Mouse (Mus musculus): ENCODE data around the gene Plxnb1. TPM values are rescaled to one million over a fixed set of nuclear protein-coding genes. Genes with fewer than 3 reads are reported as not detected.

Gene Plxnb1
- polyA plus RNA-seq (2012; fragmentation: generic; extraction: Trizol), result 1 to 10 TPM in 1 of 2 experiments, under 1 TPM in 1; 0.29 to 3.3 TPM

DNA sequence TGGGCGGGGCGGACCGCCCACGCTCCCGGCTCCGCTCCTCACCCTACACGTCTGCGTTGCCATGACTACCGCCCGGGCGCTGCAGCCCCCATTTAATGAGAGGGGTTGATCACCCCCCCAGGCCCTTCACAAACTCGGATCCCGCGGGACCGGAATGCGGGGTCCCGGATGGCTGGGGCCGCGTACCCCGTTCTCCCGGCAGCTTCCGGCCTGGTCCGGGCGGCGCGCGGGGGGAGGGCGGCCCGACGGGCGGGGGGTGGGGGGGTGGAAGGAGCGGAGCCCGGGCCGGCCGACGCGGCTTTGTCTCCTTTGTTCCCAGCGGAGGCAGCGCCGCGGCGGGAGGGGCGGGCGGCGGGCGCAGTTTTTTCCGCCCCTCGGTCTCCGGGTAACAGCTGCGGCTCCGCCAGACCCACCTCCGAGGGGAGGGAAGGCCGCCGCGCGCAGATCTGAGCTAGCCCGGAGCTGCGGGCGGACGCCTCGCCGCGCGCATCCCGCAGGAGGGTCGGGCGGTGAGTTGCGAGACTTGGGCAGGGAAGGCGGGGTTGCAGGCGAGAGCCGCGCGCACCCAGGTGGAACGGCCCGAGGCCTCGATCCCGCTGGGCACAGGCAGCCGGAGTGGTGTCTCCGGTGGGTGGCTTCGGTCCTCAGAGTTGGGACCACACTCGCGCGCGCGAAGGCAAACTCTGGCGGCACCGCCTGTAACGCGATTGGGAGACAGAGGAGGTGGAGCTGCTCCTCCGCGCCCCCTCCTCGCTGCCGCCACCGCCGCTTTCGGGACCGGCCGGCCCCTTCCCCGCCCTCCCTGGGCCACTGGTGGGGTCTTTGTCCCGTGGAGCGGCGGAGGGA lies at the start of gene Plxnb1:
Gene Plxnb1 (plus strand): TSS at position 253 of the 846 bp plus-strand sequence.

DNA sequence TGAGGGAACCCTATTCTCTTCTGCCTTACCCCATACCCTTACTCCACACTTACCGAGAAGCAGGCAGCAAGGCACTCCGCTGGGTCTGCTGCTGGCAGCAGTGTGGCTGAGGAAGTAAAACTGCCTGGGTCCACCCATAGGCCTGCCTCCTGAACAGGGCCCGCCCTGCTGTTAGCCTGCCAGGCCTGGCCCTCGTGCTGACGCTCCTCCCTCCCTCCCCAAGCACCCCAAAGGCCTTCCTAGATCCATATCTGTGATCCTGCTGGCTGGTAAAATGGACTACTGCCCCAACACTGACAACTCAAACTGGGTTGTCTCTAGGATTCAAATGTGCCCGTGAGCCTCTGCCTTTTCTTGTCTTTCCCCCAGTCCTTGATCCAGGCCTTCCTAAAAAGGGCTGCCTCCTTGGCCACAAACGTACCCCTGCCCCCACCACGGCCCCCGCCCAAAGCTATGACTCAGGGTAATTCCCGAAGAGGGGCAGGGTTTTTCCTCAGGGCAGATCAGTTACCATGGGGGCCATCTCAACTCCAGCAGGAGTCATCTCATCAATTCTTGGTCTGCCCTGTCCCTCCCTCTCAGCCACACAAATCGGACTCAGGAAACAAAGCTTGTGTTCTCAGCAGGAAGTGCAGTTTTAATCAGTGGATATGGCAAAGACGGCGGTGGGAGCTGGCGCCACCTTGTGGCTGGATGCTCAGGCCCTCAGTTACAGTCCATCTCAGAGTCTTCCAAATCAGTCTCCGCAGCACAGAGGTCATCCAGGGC lies 35.9 kb upstream of the Plxnb1 start, which contains the start of gene Trex1:
Gene Trex1 (minus strand): TSS at position 599 of the 768 bp plus-strand sequence.

DNA sequence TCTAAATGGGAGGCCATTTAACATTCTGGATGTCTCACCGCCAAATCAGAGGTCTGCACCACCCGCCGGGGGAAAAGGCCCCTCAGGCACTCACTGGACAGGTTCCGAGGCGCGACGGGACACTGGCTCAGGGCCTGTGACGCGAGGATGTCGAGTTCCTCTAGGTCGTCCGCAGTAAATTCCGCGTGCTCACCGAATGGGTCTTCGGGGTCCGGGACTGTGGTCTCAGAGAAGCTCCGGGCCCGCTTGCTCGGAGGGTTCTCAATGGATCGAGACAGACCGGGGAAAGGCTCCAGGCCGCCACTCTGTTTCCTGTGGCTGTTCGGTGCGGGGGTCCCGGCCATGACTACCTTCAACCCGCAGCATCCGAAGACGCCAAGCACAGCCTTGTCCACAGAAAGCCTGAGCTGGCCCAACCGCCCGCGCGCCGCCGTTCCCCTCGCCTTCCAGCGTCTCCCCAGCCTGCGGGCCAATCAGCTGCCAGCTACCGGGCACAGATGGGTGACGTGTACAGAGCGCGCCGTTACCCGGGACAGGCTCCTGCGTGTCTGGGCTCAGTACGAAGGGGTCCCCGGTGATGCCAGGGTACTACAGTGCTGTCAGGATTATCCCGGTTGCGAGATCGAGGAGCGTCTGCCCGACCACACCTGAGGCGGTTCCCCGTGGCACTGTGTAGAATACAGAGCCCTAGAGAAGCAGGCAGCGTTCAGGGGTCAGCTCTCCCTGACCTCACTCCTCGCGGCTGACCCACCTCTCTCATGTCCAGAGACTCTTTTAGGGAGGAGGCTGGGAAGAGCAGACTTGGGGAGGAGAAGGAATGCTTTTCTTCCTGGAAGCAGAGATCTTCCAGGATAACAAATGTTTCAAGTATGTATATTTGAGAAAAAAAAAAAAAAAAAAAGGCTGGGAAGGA lies 21.3 kb upstream of the Plxnb1 start, which contains the start of gene Atrip:
Gene Atrip (minus strand): TSS at position 464 of the 913 bp plus-strand sequence.

DNA sequence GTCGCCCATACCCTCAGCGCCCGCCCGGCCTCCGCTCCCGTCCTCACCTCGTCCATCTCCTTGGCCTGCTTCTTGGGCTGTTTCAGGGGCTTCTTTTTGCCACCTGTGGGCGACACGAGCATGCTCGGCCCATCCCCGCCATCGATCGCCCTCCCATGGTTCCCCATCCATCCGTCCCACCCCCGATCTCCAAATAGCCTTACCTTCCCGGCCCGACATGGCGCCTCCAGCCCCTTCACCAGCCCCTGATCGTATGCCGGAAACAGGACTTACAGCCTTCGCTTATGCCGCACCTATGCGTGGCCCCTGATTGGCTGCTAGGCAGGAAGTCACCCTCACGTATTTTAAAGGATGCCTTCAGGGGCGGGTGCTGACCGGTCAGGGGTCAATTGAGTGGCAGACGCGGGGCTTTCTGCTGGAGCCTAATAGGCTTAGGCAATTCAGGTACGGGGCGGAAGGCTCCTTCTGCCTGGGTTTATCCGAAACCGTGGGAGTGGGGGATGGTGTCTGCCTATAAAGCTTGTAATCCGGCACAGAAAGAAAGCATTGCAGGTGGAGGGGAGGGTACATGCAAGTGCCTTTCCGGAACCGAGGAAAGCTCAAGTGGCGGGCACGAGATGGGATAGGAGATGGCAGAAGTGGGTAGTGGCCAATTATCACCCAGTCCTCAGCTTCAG lies 12.9 kb upstream of the Plxnb1 start, which contains the start of the genes Ccdc51 and Tma7:
Gene Ccdc51 (plus strand): TSS at position 370 of the 677 bp plus-strand sequence.
Gene Tma7 (minus strand): TSS at position 464 of the 677 bp plus-strand sequence.

DNA sequence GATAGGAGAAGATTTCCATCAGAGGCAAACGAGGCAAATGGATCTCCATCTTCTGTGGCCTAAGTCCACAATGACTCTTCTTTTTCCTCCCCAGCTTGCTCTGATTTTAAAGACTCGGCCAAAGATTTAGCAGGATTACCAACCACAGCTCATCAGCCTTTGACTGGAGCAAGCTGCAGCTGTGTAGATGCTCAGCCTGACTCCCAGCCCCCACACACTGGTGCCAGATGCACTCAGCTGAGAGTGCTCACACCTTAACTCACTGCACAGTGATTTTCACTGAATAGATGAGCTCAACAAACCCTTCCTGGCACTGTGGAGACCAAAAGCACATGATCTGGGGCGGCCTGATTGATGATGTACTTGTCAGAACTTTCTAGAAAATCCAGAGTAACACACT lies 66.8 kb downstream of the Plxnb1 start, which contains the start of gene Fbxw21:
Gene Fbxw21 (minus strand): TSS at position 101 of the 400 bp plus-strand sequence.

Other genes with a start within 250 kb of the Plxnb1 start
- 10 to 100 TPM in 1 of 2 experiments, 1 to 10 TPM in 1; 5.7 to 14.4 TPM for gene Slc26a6, start 242.1 kb upstream of the Plxnb1 start, polyA plus RNA-seq (2012; fragmentation: generic; extraction: Trizol)
- under 1 TPM in 1 of 2 experiments, not detected in 1; 0.11 TPM for gene Tmem89, start 180.8 kb upstream of the Plxnb1 start, polyA plus RNA-seq (2012; fragmentation: generic; extraction: Trizol)
- gene Uqcrc1, start 158.8 kb upstream of the Plxnb1 start, polyA plus RNA-seq (2012; fragmentation: generic; extraction: Trizol), result 100 to 1,000 TPM; 254 to 482 TPM
- 10 to 100 TPM in 1 of 2 experiments, 1 to 10 TPM in 1; 5.2 to 12.1 TPM for gene Col7a1, start 141.8 kb upstream of the Plxnb1 start, polyA plus RNA-seq (2012; fragmentation: generic; extraction: Trizol)
- under 1 TPM; 0.21 to 0.77 TPM for gene Ucn2, start 109.4 kb upstream of the Plxnb1 start, polyA plus RNA-seq (2012; fragmentation: generic; extraction: Trizol)
- gene Pfkfb4, start 103.6 kb upstream of the Plxnb1 start, polyA plus RNA-seq (2012; fragmentation: generic; extraction: Trizol), result 1 to 10 TPM; 3.8 to 7.6 TPM
- 100 to 1,000 TPM; 107 to 253 TPM for gene Shisa5, start 56.8 kb upstream of the Plxnb1 start, polyA plus RNA-seq (2012; fragmentation: generic; extraction: Trizol)
- 10 to 100 TPM; 31.4 to 42.0 TPM for gene Trex1, start 35.7 kb upstream of the Plxnb1 start, polyA plus RNA-seq (2012; fragmentation: generic; extraction: Trizol)
- 10 to 100 TPM in 1 of 2 experiments, 1 to 10 TPM in 1; 8.1 to 12.6 TPM for gene Atrip, start 21.3 kb upstream of the Plxnb1 start, polyA plus RNA-seq (2012; fragmentation: generic; extraction: Trizol)
- 1 to 10 TPM; 4.3 to 6.9 TPM for gene Ccdc51, start 12.9 kb upstream of the Plxnb1 start, polyA plus RNA-seq (2012; fragmentation: generic; extraction: Trizol)
- 100 to 1,000 TPM; 277 to 293 TPM for gene Tma7, start 12.8 kb upstream of the Plxnb1 start, polyA plus RNA-seq (2012; fragmentation: generic; extraction: Trizol)
- not detected for gene Fbxw21, start 66.7 kb downstream of the Plxnb1 start, polyA plus RNA-seq (2012; fragmentation: generic; extraction: Trizol)
- not detected for gene Fbxw13, start 100.6 kb downstream of the Plxnb1 start, polyA plus RNA-seq (2012; fragmentation: generic; extraction: Trizol)
- not detected for gene Fbxw20, start 139.4 kb downstream of the Plxnb1 start, polyA plus RNA-seq (2012; fragmentation: generic; extraction: Trizol)
- gene Fbxw14, start 192.3 kb downstream of the Plxnb1 start, polyA plus RNA-seq (2012; fragmentation: generic; extraction: Trizol), result not detected
- gene Fbxw28, start 244.3 kb downstream of the Plxnb1 start, polyA plus RNA-seq (2012; fragmentation: generic; extraction: Trizol), result not detected

Measured in C3H10T1/2 (cell line).